Mouse (Mus musculus) liver, embryonic 14.5 days (tissue): ENCODE data around the gene Rbm12.

ENCODE experiments used
- CTCF ChIP-seq: IDR thresholded peaks from 2 replicates; pipeline ENCODE4 v1.5.1; 2016; ENCODE audit warnings: antibody characterized with exemption, low read depth, control low read depth
- EP300 ChIP-seq: IDR thresholded peaks from 2 replicates; pipeline ENCODE4 v1.6.1; 2016; ENCODE audit warnings: antibody characterized with exemption, low read depth

DNA sequence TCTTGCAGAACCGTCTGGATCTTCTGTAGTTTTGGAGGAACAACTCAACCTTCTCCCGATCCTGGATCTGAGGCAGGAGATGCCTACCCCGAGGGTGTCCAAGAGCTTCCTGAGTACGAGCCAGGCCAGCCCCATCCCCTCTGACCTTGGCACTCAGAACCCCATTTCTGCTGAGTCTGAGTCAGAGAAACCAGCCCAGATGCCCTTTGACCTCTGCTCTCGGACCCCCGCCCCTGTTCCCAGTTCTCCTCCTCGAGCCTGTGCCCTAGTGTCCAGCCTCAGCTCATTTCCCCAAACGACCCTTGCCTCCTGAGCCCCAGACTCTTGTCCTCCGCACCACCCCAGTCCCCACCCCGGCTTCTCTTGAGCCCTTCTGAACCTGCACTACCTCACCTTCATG is 45.7 kb downstream of the Rbm12 start:
- no peak for TF ChIP-seq CTCF
- no peak for TF ChIP-seq EP300
